Mouse (Mus musculus) splenic B cell, adult 2 months (primary cell): ENCODE data around the gene Tap1.
A peak's percentile ranks its signal among the peaks of the same experiment; 100 is the strongest.

ENCODE experiments used
- DNase-seq: peaks from one replicate; pipeline ENCODE4 v3.0.0-alpha.2; 2011; ENCODE audit warnings: low read depth, low spot score
- H3K27me3 ChIP-seq: 2 replicates; pipeline ENCODE4 v1.6.1; 2012; ENCODE audit warnings: mild to moderate bottlenecking, low read length, moderate library complexity, mixed read lengths; ENCODE audit not compliant: control insufficient read depth, poor library complexity, insufficient read depth, severe bottlenecking
- H3K36me3 ChIP-seq: 2 replicates; pipeline ENCODE4 v1.6.1; 2012; ENCODE audit warnings: mild to moderate bottlenecking, low read length, moderate library complexity, mixed read lengths; ENCODE audit not compliant: control insufficient read depth, poor library complexity, insufficient read depth, severe bottlenecking

Tap1 gene

DNA sequence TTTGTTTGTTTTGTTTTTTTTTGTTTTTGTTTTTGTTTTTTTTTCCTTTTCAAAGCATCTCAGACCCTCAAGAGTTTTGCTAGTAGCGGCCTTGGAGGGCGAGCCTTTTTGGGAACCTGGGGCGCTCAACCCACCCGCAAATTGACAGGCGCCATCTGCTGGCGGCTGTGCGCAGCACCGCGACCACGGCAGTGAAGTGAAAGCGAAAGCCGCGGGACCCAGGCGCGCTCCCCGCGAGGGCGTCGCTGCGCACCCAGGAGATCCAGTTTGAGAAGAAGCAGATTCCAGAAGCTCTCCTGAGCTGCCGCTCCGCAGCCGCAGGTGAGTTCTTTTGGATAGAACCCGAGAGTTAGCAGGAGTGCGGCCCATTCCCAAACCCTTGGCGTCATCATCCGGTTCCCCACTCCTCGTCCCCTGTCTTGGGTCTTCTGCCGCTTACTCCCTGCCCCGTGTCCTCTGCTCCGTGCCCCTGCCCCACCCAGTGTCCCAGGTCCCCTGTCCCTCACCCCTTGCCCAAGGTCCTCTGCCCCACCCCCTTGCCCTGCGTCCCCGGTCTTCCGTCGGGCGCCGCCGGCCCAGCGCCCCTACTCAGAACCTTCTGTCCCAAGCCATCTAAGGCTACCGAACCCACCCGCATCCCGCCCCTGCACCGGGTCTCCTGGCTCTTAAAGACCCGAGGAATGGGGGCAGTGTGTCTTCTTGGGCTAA is 17.1 kb downstream of the Tap1 start:
- peaks cover 21% of the 10 kb centered on the region for H3K36me3 ChIP-seq
- no peaks in the 10 kb centered on the region for H3K27me3 ChIP-seq
- DNase-seq: peak; percentile 93

- Histone ChIP-seq H3K27me3 (no peaks in the 10 kb centered on the region), H3K36me3 (peaks cover 24% of the 10 kb centered on the region)
- DNase-seq: no peak
Observed at GRCm38 (mm10) chr17:34205021-34205745, 17.8 kb downstream of the Tap1 start.

- peak; percentile 74 for DNase-seq
- H3K27me3 ChIP-seq: no peaks in the 10 kb centered on the region
- H3K36me3 ChIP-seq: peaks cover 21% of the 10 kb centered on the region
Observed at GRCm38 (mm10) chr17:34205746-34206176, 18.4 kb downstream of the Tap1 start.

- no peaks in the 10 kb centered on the region for H3K27me3 ChIP-seq
- H3K36me3 ChIP-seq: peaks cover 24% of the 10 kb centered on the region
- no peak for DNase-seq
Observed at GRCm38 (mm10) chr17:34206731-34207130, 19.4 kb downstream of the Tap1 start.

DNA sequence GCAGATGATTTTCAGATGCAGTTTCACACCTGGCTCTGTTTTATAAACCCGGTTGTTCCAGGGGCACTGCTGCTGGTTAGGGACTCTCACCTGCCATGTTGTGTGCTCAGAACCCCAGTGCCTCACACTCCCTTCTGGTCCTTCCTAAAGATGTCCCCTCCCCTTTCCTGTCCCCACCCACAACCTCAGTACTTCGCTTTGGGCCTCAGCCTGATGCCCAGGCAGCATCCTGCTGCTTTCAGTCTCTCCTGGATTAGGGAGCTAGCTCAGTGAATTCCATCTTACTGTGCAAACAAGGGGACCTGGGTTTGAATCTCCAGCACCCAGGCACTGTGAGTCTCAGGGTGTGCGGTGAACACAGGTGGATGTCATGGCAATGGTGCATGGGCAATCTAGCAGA is 20.1 kb downstream of the Tap1 start:
- DNase-seq: no peak
- H3K36me3 ChIP-seq: peaks cover 24% of the 10 kb centered on the region
- H3K27me3 ChIP-seq: no peaks in the 10 kb centered on the region

DNA sequence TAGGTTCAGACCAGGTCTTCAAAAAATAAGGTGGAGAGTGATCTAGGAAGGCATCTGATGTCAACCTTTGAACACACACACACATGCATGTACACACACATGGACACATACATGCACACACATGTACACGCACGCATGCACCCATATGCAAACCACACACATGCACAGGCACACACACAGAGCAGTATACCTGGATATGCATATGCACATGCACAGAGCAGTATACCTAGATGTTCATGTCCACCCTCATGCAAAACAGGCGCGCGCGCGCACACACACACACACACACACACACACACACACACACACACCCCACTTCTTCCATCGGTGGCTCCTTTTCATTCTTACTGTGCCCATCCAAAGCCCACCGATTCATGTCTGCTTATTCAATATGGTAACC is 20.5 kb downstream of the Tap1 start:
- Histone ChIP-seq H3K27me3 (no peaks in the 10 kb centered on the region), H3K36me3 (peaks cover 27% of the 10 kb centered on the region)
- DNase-seq: no peak

GRCm38 (mm10) chr17:34208421-34208820 is 21.1 kb downstream of the Tap1 start:
- peaks cover 28% of the 10 kb centered on the region for H3K36me3 ChIP-seq
- DNase-seq: no peak
- no peaks in the 10 kb centered on the region for H3K27me3 ChIP-seq

- peaks cover 35% of the 10 kb centered on the region for H3K36me3 ChIP-seq
- DNase-seq: peak; percentile 56
- H3K27me3 ChIP-seq: no peaks in the 10 kb centered on the region
Observed at GRCm38 (mm10) chr17:34209680-34210079, 22.3 kb downstream of the Tap1 start.

- H3K36me3 ChIP-seq: peaks cover 42% of the 10 kb centered on the region
- no peak for DNase-seq
Observed at GRCm38 (mm10) chr17:34210599-34210998, 23.2 kb downstream of the Tap1 start.

DNA sequence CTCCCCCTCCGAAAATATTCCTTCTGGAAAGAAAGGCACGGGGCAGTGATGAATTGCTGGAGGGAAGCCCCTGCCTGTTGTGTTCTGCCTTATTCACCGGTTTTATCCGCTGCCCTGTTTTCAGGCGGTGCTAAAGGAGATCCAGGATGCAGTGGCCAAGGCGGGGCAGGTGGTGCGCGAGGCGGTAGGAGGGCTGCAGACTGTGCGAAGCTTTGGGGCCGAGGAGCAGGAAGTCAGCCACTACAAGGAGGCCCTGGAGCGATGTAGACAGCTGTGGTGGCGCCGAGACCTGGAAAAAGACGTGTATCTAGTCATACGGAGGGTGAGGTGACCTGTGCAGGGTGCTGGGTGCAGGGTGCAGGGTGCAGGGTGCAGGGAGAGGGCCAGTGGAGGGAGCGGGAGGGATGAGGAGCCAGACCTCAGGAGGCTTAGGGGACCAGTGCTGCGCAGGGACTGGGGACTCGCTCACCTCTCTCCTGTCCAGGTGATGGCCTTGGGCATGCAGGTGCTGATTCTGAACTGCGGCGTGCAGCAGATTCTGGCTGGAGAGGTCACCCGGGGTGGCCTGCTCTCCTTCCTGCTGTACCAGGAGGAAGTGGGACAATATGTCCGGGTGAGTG is 24.5 kb downstream of the Tap1 start:
- DNase-seq: no peak
- peaks cover 46% of the 10 kb centered on the region for H3K36me3 ChIP-seq
- no peaks in the 10 kb centered on the region for H3K27me3 ChIP-seq

More at GRCm38 (mm10) chr17:34210599-34210998, 23.2 kb downstream of the Tap1 start:
- no peaks in the 10 kb centered on the region for H3K27me3 ChIP-seq

- DNase-seq: no peak
- Histone ChIP-seq H3K27me3 (no peaks in the 10 kb centered on the region), H3K36me3 (peaks cover 42% of the 10 kb centered on the region)
Observed at GRCm38 (mm10) chr17:34213936-34214335, 26.6 kb downstream of the Tap1 start.

GRCm38 (mm10) chr17:34215176-34215575 is 27.8 kb downstream of the Tap1 start:
- Histone ChIP-seq H3K27me3 (no peaks in the 10 kb centered on the region), H3K36me3 (peaks cover 31% of the 10 kb centered on the region)
- no peak for DNase-seq

GRCm38 (mm10) chr17:34217216-34217928 is 30.0 kb downstream of the Tap1 start:
- Histone ChIP-seq H3K27me3 (no peaks in the 10 kb centered on the region), H3K36me3 (peaks cover 25% of the 10 kb centered on the region)
- no peak for DNase-seq

DNA sequence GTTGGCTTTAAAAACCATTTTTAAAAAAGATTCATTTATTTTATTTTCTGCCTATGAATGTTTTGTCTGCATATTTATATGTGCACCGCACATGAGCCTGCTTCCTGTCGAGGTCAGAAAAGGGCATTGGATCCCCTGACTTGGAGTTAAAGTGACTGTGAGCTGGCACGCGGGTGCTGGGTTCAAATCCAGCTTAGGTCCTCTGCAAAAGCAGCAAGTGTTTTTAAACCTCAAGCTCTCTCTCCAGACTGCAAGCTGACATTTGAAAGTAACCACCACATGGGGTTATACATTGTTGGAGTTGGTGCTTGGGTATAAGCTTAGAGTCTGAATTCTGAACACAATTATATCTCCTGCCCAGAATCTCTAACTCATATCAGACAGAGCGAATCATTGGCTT is 30.6 kb downstream of the Tap1 start:
- DNase-seq: no peak

More for the DNA sequence above, 30.6 kb downstream of the Tap1 start:
- peaks cover 21% of the 10 kb centered on the region for H3K36me3 ChIP-seq
- H3K27me3 ChIP-seq: no peaks in the 10 kb centered on the region
